Mouse (Mus musculus) embryonic fibroblast, embryonic 13.5 days (primary cell): ENCODE results near the gene C130060K24Rik. TPM values are rescaled to one million over a fixed set of nuclear protein-coding genes. Genes with fewer than 3 reads are reported as not detected.

Experiments used
- H3K27ac ChIP-seq: 2 replicates; pipeline ENCODE4 v1.5.1; 2012; ENCODE audit warnings: low read length, control low read depth, inconsistent platforms; ENCODE audit not compliant: insufficient read depth
- H3K4me1 ChIP-seq: 2 replicates; pipeline ENCODE4 v1.6.1; 2011; ENCODE audit warnings: low read length; ENCODE audit not compliant: control insufficient read depth, insufficient read depth
- H3K4me3 ChIP-seq: 2 replicates; pipeline ENCODE4 v1.5.1; 2011; ENCODE audit warnings: mild to moderate bottlenecking, control low read depth, low read length; ENCODE audit not compliant: insufficient read depth
- CTCF ChIP-seq: IDR thresholded peaks from 2 replicates; pipeline ENCODE4 v1.5.1; 2011; ENCODE audit warnings: mild to moderate bottlenecking, control low read depth, low read length, moderate library complexity, borderline replicate concordance; ENCODE audit not compliant: insufficient read depth
- POLR2A ChIP-seq: IDR thresholded peaks from 2 replicates; pipeline ENCODE4 v1.6.1; 2011; ENCODE audit warnings: low read depth, mild to moderate bottlenecking, control low read depth, low read length, moderate library complexity
- polyA plus RNA-seq: library from polyadenylated mRNA; stranded (reverse); fragments of >200 nt; gene quantifications from 2 replicates; pipeline ENCODE4 v1.2.4, GENCODE M21; 2011; ENCODE audit warnings: low read depth; ENCODE audit not compliant: missing spikeins, insufficient read length

Gene C130060K24Rik
- polyA plus RNA-seq, 1 experiment: not detected

DNA sequence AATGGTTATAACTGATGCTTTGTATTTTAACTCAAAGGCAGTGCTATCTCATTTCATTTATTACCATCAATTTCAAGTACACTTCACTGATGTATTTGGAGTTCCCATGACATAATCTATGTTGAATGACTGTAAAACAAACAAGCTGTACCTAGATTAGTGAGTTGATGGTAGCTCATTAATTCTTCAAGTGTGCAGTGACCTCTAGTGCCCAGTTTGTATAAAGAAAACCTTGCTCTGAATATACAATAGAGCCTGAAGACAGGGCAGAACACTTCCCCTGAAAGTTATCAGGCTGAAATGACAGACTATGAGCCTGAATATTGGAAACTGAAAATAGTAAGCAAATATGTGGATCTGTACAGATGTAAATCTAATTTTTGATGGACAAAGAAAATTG is 72.6 kb downstream of the C130060K24Rik start:
- no peak for TF ChIP-seq CTCF
- no peak for TF ChIP-seq POLR2A

DNA sequence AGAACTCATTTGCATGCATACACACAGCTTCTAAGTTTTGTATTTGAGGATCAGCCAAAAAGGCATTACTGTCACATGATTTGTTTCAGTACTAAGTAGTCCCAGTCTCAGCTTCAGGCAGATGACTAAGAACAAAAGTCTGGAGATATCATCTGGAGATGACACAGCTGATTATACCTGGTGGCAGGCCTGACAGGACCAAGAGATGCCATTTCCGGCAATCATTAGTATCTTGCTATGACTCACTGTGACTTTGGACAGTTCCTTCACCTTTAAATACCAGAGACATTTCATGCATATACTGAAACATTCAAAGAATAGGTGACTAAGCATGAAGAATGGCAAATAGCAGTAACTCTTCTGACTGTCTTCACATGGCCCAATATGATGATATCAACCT is 84.4 kb downstream of the C130060K24Rik start:
- no peak for TF ChIP-seq CTCF
- TF ChIP-seq POLR2A: no peak
- H3K4me3 ChIP-seq: no peak overlapping the region
- no peak overlapping the region for H3K27ac ChIP-seq
- H3K4me1 ChIP-seq: no peaks in the 10 kb centered on the region

More for the DNA sequence above, 72.6 kb downstream of the C130060K24Rik start:
- Histone ChIP-seq H3K27ac (no peak overlapping the region), H3K4me3 (no peak overlapping the region), H3K4me1 (no peaks in the 10 kb centered on the region)

DNA sequence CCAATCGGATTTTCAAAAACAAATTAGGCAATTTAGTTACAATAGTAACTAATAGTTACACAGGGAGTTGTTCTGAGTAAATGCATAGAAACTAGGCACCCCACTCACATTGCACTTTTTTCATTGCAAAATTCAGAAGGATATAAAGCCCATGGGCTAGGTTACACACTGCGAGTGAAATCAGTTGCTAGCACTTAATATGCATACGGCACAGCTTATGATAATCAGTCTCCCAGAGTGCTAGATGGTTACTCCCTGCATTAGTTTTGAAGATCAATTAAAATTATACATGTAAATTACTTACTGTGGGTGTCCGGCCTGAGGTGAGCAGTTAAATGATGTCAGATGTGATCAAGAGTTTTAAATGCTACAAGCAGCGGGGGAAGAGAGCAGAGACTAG is 89.4 kb downstream of the C130060K24Rik start:
- TF ChIP-seq CTCF (no peak), POLR2A (no peak)
- Histone ChIP-seq H3K4me1 (no peaks in the 10 kb centered on the region), H3K4me3 (no peak overlapping the region), H3K27ac (no peak overlapping the region)

DNA sequence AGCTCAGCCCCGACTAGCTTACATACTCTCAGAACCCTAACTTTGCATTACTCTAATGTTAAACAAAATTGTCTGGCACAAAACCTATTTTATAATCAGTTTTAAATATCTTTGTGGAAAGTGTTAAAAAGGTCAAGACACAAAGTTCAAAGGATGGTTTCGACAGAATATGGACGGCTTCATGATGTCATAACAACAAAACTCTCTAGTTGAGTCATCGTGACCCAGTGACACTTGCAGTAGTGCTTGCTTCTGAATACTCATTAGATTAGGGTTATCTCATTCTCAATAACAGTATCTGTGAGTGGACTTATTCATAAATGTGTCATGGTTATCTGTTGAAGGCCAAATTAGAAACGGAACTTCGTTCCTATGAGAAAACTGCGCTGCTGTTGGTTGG is 91.5 kb downstream of the C130060K24Rik start:
- TF ChIP-seq CTCF (no peak), POLR2A (no peak)
- Histone ChIP-seq H3K27ac (no peak overlapping the region), H3K4me1 (no peaks in the 10 kb centered on the region), H3K4me3 (no peak overlapping the region)

DNA sequence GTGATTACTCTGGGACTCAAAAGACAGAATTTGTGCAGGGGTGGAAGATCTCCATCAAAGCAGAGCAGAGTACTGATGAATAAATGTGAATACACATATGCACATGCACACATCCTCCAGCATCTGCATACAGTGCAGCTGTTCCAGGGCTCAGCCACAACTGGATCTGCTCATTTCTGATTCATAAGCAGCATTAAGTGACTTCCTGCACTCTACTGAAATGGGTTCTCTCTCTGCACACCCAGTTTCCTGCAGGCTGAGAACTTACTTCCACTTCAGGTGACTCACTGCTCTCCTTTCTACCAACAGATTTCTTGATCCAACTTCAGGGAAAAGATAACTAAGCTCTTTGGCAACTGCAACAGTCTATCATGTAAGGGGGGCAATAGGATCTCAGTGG is 117.9 kb downstream of the C130060K24Rik start:
- Histone ChIP-seq H3K4me1 (no peaks in the 10 kb centered on the region), H3K27ac (no peak overlapping the region), H3K4me3 (no peak overlapping the region)
- no peak for TF ChIP-seq POLR2A
- TF ChIP-seq CTCF: no peak

Other genes with a start within 250 kb of the C130060K24Rik start
- gene Hpgds, start 236.2 kb upstream of the C130060K24Rik start, polyA plus RNA-seq: 0.65 TPM in 1 of 2 replicates, not detected in the other
- gene Tnip3, start 144.2 kb downstream of the C130060K24Rik start, polyA plus RNA-seq: 0.54 and 0.83 TPM in 2 replicates